Mouse (Mus musculus) heart, adult 2 months (tissue): ENCODE measurements around the gene Cerk. TPM values are rescaled to one million over a fixed set of nuclear protein-coding genes. Genes with fewer than 3 reads are reported as not detected.

Experiments
- DNase-seq, 2 experiments: peaks; one replicate each; pipeline ENCODE4 v3.0.0; 2021
- H3K27ac ChIP-seq: fragments of 200-600 bp; 2 replicates; pipeline ENCODE4 v1.8.1; 2022
- H3K27me3 ChIP-seq: fragments of 200-500 bp; 2 replicates; pipeline ENCODE4 v1.6.1; 2012; ENCODE audit warnings: mild to moderate bottlenecking, low read length, inconsistent platforms, mixed read lengths; ENCODE audit not compliant: control insufficient read depth, insufficient read depth
- H3K36me3 ChIP-seq: fragments of 200-500 bp; 2 replicates; pipeline ENCODE4 v1.6.1; 2012; ENCODE audit warnings: low read length, inconsistent platforms; ENCODE audit not compliant: control insufficient read depth, insufficient read depth
- H3K4me1 ChIP-seq: fragments of 200-500 bp; 2 replicates; pipeline ENCODE4 v1.6.1; 2011; ENCODE audit warnings: low read length; ENCODE audit not compliant: control insufficient read depth, insufficient read depth
- H3K4me3 ChIP-seq: fragments of 200-600 bp; 2 replicates; pipeline ENCODE4 v1.8.1; 2022
- H3K79me2 ChIP-seq: fragments of 200-500 bp; replicated peaks from 2 replicates; pipeline ENCODE4 v1.6.1; 2012; ENCODE audit warnings: mild to moderate bottlenecking, inconsistent platforms, low read length, moderate library complexity, mixed read lengths; ENCODE audit not compliant: control insufficient read depth, insufficient read depth
- H3K9ac ChIP-seq: fragments of 200-500 bp; 2 replicates; pipeline ENCODE4 v1.6.1; 2012; ENCODE audit warnings: low read depth, mild to moderate bottlenecking, control low read depth, inconsistent platforms, low read length, mixed read lengths
- CTCF ChIP-seq: fragments of 200-600 bp; IDR thresholded peaks from 2 replicates; pipeline ENCODE4 v1.8.1; 2022; ENCODE audit warnings: antibody characterized with exemption, mild to moderate bottlenecking, moderate library complexity
- EP300 ChIP-seq: fragments of 200-500 bp; IDR thresholded peaks from 2 replicates; pipeline ENCODE4 v1.6.1; 2011; ENCODE audit warnings: low read depth, low read length, control low read depth; ENCODE audit not compliant: insufficient read depth
- POLR2A ChIP-seq: fragments of 200-500 bp; IDR thresholded peaks from 2 replicates; pipeline ENCODE4 v1.6.1; 2011; ENCODE audit warnings: mild to moderate bottlenecking, low read depth, low read length, control low read depth; ENCODE audit not compliant: insufficient read depth
- WGBS: fragments of 180-500 bp; shearing (Covaris S2); methylation state at CpG from one replicate; pipeline ENCODE4 v1.1.7; 2018; 5-methylcytosine and 5-hydroxymethylcytosine counted together
- intact Hi-C: fragments of 180-260 bp; cut with DNase I; formaldehyde crosslinking; loops from one replicate; pipeline ENCODE4 v1.15.1; 2025
- polyA plus RNA-seq: library from polyadenylated mRNA; depleted of rRNA; stranded (reverse); fragments of >200 nt; gene quantifications from 2 replicates; pipeline ENCODE4 v1.2.3, GENCODE M21; 2012
- total RNA-seq, 2 experiments: library from RNA; stranded (reverse); gene quantifications; 2 replicates each; pipeline ENCODE4 v1.2.3; 2021

The Cerk gene
- total and polyA plus RNA-seq, 3 experiments, result 26.0 to 33.5 (median 30.4) TPM

- Histone ChIP-seq H3K79me2 (no peaks in the 10 kb centered on the region), H3K27me3 (no peaks in the 10 kb centered on the region), H3K9ac (peak overlapping the region; percentile 44; the same call in 1 of the 2 replicates), H3K27ac (peak overlapping the region; percentile 94), H3K4me3 (no peak overlapping the region; the same call in 1 of the 2 replicates), H3K36me3 (no peaks in the 10 kb centered on the region), H3K4me1 (peaks cover 31% of the 10 kb centered on the region)
- DNase-seq, result peak; percentile 62 to 64
- TF ChIP-seq EP300, result peak; percentile 55; the same call in 1 of the 2 replicates
- TF ChIP-seq CTCF, result no peak
- TF ChIP-seq POLR2A, result no peak
- intact Hi-C loops, result loop anchor here (2.0 kb wide), 2 partner anchors 19 to 41 kb away; no protein-coding TSS in a partner anchor
- 32% methylated on average over 5 of the region's 5 CpGs for WGBS
Observed at GRCm38 (mm10) chr15:86188186-86188585, 2.2 kb upstream of the Cerk start.

DNA sequence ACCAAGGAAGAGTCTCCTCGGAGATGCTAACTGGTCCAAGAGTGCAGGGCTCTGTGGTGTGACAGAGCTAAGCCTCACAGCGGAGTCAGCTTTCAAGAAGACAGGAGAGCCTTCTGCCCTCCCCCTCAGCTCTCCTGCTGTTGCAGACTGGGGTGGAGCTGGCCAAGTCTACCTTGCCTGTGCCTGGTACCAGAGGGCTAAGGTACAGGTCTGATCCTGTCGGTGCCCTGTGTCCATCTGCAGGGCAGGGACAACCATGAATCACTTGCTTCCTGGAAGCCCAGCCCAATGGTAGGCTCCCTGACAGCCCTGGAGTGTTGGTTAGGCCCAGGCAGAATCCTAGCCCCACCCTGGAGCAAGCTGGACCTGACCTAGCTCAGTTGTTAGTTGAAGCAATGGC, 745 bp upstream of the Cerk start:
- H3K4me1 ChIP-seq, result peaks cover 39% of the 10 kb centered on the region
- intact Hi-C loops, result no loop called here

DNA sequence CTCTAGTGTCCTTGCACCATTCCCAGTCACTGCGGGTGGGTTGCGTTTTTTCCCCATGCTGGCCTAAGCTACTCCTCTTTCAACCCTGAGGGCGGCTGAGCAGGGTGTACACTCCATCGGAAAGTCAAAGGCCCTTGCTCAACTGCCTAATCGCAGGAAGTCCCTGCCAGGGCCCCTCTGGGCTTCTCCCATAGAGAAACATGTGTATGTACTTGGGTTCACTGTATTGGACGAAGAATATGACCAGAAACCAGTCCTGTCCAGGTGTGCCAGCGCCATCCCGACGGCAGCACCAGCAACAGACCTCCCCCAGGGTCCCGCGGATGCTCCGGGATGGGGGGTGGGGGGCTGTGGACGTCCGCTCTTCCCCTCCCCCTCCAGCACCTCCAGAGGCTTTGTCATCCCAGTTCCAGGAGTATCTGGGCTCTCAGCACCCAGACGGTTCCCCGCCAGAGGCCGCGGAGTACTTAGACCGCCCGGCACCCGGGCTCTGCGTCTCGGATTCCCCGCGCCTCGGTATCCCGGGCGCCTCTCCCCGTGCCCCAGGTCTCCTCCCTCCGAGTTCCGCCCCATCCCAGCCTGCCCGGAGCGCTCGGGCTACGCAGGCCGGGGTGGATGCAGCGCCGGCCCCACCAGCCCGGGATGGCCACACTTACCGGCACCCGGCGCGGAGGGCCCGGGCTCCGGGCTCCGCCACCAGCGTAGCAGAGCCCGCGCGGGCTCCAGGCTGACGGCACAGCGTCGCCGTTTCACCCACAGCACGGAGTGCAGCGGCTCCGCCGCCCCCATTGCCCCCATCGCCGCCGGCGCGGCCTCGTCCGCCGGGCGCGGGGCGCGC, 871 bp downstream of the Cerk start:
- DNase-seq, result peak; percentile 77 to 80
- H3K27me3 ChIP-seq, result no peaks in the 10 kb centered on the region
- no peaks in the 10 kb centered on the region for H3K36me3 ChIP-seq
- peaks cover 42% of the 10 kb centered on the region for H3K4me1 ChIP-seq
- TF ChIP-seq CTCF (no peak), EP300 (no peak), POLR2A (no peak)
- no peaks in the 10 kb centered on the region for H3K79me2 ChIP-seq
- H3K27ac ChIP-seq, result peak overlapping the region; percentile 99
- peak overlapping the region; percentile 91 for H3K9ac ChIP-seq
- intact Hi-C loops, result no loop called here
- WGBS, result under 1% methylated on average over 70 of the region's 70 CpGs
- H3K4me3 ChIP-seq, result peak overlapping the region; percentile 82

More for the DNA sequence above, 745 bp upstream of the Cerk start:
- Histone ChIP-seq H3K27me3 (no peaks in the 10 kb centered on the region), H3K36me3 (no peaks in the 10 kb centered on the region), H3K27ac (peak overlapping the region; percentile 99), H3K79me2 (no peaks in the 10 kb centered on the region), H3K4me3 (no peak overlapping the region), H3K9ac (no peak overlapping the region)
- 65% methylated on average over 3 of the region's 3 CpGs for WGBS
- DNase-seq, result peak in 1 of 2 experiments; percentile 39
- no peak for TF ChIP-seq POLR2A

GRCm38 (mm10) chr15:86184071-86184470, 1.9 kb downstream of the Cerk start:
- Histone ChIP-seq H3K27me3 (no peaks in the 10 kb centered on the region), H3K9ac (no peak overlapping the region), H3K4me1 (peaks cover 38% of the 10 kb centered on the region), H3K36me3 (no peaks in the 10 kb centered on the region), H3K79me2 (no peaks in the 10 kb centered on the region; the same call in 1 of the 2 replicates), H3K27ac (peak overlapping the region; percentile 99; the same call in 1 of the 2 replicates), H3K4me3 (no peak overlapping the region; the same call in 1 of the 2 replicates)
- DNase-seq, result no peak
- intact Hi-C loops, result no loop called here
- 46% methylated on average over 5 of the region's 5 CpGs for WGBS
- TF ChIP-seq EP300 (no peak), POLR2A (no peak), CTCF (no peak)

DNA sequence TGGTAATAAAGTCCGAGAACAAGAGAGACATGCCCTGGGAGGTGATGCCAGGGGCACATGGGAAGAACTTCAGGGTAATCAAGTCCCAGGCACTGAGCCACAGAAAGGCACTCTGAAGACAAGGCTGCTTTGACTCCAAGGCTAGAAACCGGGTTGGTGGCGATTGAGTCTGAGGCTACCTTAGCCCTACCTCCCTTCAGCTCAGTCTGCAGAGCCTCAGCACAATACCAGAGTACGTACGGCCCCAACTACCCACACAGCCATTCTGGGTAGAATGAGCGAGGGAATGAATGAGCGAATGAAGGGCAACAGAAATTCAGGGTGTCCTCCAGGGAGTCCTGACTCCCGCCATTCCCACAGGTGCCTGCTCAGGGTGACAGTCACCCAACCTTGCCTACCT, 2.5 kb downstream of the Cerk start:
- Histone ChIP-seq H3K79me2 (no peaks in the 10 kb centered on the region; the same call in 1 of the 2 replicates), H3K27ac (peak overlapping the region; percentile 29), H3K4me3 (no peak overlapping the region), H3K36me3 (no peaks in the 10 kb centered on the region), H3K4me1 (peaks cover 33% of the 10 kb centered on the region), H3K27me3 (no peaks in the 10 kb centered on the region), H3K9ac (no peak overlapping the region)
- intact Hi-C loops, result no loop called here
- WGBS, result 92% methylated on average over 8 of the region's 8 CpGs
- no peak for TF ChIP-seq EP300
- no peak for TF ChIP-seq CTCF
- TF ChIP-seq POLR2A, result no peak
- no peak for DNase-seq

DNA sequence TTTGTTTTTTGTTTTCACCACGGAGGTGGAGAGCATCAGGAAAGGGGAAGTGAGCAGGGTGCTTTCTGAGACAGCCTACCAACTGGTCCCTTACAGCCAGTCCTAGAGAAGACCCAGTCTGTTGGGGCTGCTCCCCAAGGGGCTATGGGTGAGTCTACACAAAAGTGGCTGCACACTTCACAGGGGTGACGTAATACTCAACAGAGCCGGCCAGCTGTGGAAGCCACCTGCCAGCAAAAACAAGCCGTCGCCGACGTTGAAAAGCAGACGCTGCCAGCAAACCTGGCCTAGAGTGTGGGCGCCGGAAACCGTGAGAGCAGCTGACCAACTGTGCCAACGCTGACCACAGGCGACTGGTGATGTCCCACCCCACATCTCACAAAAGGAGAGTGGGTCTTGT, 3.3 kb downstream of the Cerk start:
- Histone ChIP-seq H3K27me3 (no peaks in the 10 kb centered on the region), H3K4me3 (peak overlapping the region; percentile 22), H3K9ac (0 out of 2 replicates have a peak overlapping the region, but pooled peaks have one; percentile 18), H3K27ac (peak overlapping the region; percentile 70), H3K79me2 (no peaks in the 10 kb centered on the region; the same call in 1 of the 2 replicates), H3K4me1 (peaks cover 30% of the 10 kb centered on the region), H3K36me3 (no peaks in the 10 kb centered on the region)
- TF ChIP-seq EP300 (0 out of 2 replicates have a peak, but pooled peaks have one; percentile 39), POLR2A (no peak)
- DNase-seq, result peak; percentile 80 to 88
- intact Hi-C loops, result no loop called here
- 7% methylated on average over 13 of the region's 13 CpGs for WGBS
